Mouse (Mus musculus) embryonic facial prominence, embryonic 14.5 days (tissue): ENCODE data around the gene Eid3. TPM values are rescaled to one million over a fixed set of nuclear protein-coding genes. Genes with fewer than 3 reads are reported as not detected.

Source experiments
- ATAC-seq: fragments of 200-750 bp; cut with Nextera tagmentation; 2 replicates; pipeline ENCODE4 v1.8.0; 2017; ENCODE audit warnings: low read depth, moderate number of reproducible peaks, moderate TSS enrichment
- DNase-seq: peaks from one replicate; pipeline ENCODE4 v3.0.0-alpha.2; 2015; ENCODE audit warnings: low spot score
- H3K27ac ChIP-seq: fragments of 300-500 bp; sonication (generic); replicated peaks from 2 replicates; pipeline ENCODE4 v1.5.1; 2014; ENCODE audit warnings: low read depth, mild to moderate bottlenecking, low read length, moderate library complexity
- H3K27me3 ChIP-seq: fragments of 300-500 bp; sonication (generic); replicated peaks from 2 replicates; pipeline ENCODE4 v1.6.1; 2014; ENCODE audit warnings: low read length; ENCODE audit not compliant: control insufficient read depth, insufficient read depth
- H3K36me3 ChIP-seq: fragments of 300-500 bp; sonication (generic); 2 replicates; pipeline ENCODE4 v1.6.1; 2014; ENCODE audit warnings: low read length, mixed read lengths; ENCODE audit not compliant: control insufficient read depth, insufficient read depth
- H3K4me1 ChIP-seq: fragments of 300-500 bp; sonication (generic); 2 replicates; pipeline ENCODE4 v1.6.1; 2014; ENCODE audit warnings: antibody characterized with exemption, low read length; ENCODE audit not compliant: control insufficient read depth, insufficient read depth
- H3K4me2 ChIP-seq: fragments of 300-500 bp; sonication (generic); 2 replicates; pipeline ENCODE4 v1.6.1; 2014; ENCODE audit warnings: low read depth, mild to moderate bottlenecking, low read length, moderate library complexity, mixed read lengths
- H3K4me3 ChIP-seq: fragments of 300-500 bp; sonication (generic); 2 replicates; pipeline ENCODE4 v1.5.1; 2014; ENCODE audit warnings: low read depth, mild to moderate bottlenecking, low read length
- H3K9ac ChIP-seq: fragments of 300-500 bp; sonication (generic); 2 replicates; pipeline ENCODE4 v1.6.1; 2014; ENCODE audit warnings: low read depth, mild to moderate bottlenecking, low read length, moderate library complexity, mixed read lengths
- H3K9me3 ChIP-seq: fragments of 300-500 bp; sonication (generic); 2 replicates; pipeline ENCODE4 v1.6.1; 2016; ENCODE audit warnings: low read length; ENCODE audit not compliant: control insufficient read depth
- WGBS: fragments of 180-500 bp; shearing (Covaris S2); extraction: QIAGEN DNeasy Blood & Tissue Kit; methylation state at CpG from one replicate; pipeline ENCODE4 v1.1.7; 2014; 5-methylcytosine and 5-hydroxymethylcytosine counted together
- polyA plus RNA-seq: library from polyadenylated mRNA; unstranded; fragments of >200 nt; fragmentation: Nextera tagmentation; extraction: Ambion mirVana; gene quantifications from 2 replicates; pipeline ENCODE4 v1.2.1, GENCODE M21; 2014

The Eid3 gene
- polyA plus RNA-seq, 1 experiment from 2014 or later, result 0.81 TPM

- no peak for ATAC-seq
- H3K27me3 ChIP-seq, result no peaks in the 10 kb centered on the region
- H3K9me3 ChIP-seq, result no peaks in the 10 kb centered on the region
- DNase-seq, result no peak
- peaks cover 4% of the 10 kb centered on the region; the same call in 1 of the 2 replicates for H3K4me1 ChIP-seq
- H3K9ac ChIP-seq, result no peak overlapping the region
- H3K27ac ChIP-seq, result no peak overlapping the region
- no peak overlapping the region for H3K4me3 ChIP-seq
- H3K36me3 ChIP-seq, result peaks cover 89% of the 10 kb centered on the region
- no peak overlapping the region for H3K4me2 ChIP-seq
- 81% methylated on average over 9 of the region's 9 CpGs for WGBS
Measured at GRCm38 (mm10) chr10:82892442-82893055, 26.1 kb downstream of the Eid3 start.

- Histone ChIP-seq H3K4me2 (no peak overlapping the region), H3K27ac (no peak overlapping the region), H3K4me3 (no peak overlapping the region), H3K9me3 (no peaks in the 10 kb centered on the region), H3K9ac (no peak overlapping the region), H3K4me1 (peaks cover 4% of the 10 kb centered on the region; the same call in 1 of the 2 replicates), H3K36me3 (peaks cover 84% of the 10 kb centered on the region), H3K27me3 (no peaks in the 10 kb centered on the region)
- ATAC-seq (no peak), DNase-seq (no peak)
- WGBS, result 85% methylated on average over 18 of the region's 18 CpGs
Measured at GRCm38 (mm10) chr10:82893872-82894650, 27.6 kb downstream of the Eid3 start.

DNA sequence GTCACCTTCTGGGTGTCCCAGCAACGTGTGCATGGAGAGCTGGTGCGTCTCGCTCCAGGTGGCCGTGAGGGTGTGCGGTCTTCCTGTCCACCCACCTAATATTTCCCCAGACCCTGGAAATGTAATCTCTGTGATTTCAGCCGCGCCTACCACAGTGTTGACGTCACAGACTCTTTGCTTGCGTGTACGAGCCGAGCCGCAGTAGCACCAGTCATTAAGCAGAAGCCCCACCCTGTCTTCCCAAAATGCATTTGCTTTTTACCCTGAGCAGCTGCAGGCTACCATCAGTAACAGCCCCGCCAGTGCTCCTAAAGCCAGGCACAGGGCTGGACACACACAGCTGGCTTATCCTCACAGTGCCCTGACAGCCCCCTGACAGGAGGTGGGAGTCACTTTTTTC is 31.5 kb downstream of the Eid3 start:
- H3K27ac ChIP-seq, result no peak overlapping the region
- no peak overlapping the region for H3K4me2 ChIP-seq
- H3K9me3 ChIP-seq, result no peaks in the 10 kb centered on the region
- ATAC-seq (no peak), DNase-seq (no peak)
- H3K9ac ChIP-seq, result no peak overlapping the region
- 90% methylated on average over 9 of the region's 13 CpGs for WGBS
- H3K36me3 ChIP-seq, result peaks cover 51% of the 10 kb centered on the region
- no peaks in the 10 kb centered on the region for H3K4me1 ChIP-seq
- H3K4me3 ChIP-seq, result no peak overlapping the region
- H3K27me3 ChIP-seq, result no peaks in the 10 kb centered on the region

- Histone ChIP-seq H3K27ac (no peak overlapping the region), H3K9me3 (no peaks in the 10 kb centered on the region), H3K27me3 (no peaks in the 10 kb centered on the region), H3K4me3 (no peak overlapping the region), H3K9ac (no peak overlapping the region), H3K36me3 (peaks cover 42% of the 10 kb centered on the region), H3K4me1 (no peaks in the 10 kb centered on the region; the same call in 1 of the 2 replicates), H3K4me2 (no peak overlapping the region)
- DNase-seq (no peak), ATAC-seq (no peak)
- WGBS, result 50% methylated on average over 7 of the region's 7 CpGs
Measured at GRCm38 (mm10) chr10:82898893-82899292, 32.5 kb downstream of the Eid3 start.

GRCm38 (mm10) chr10:82899810-82900421 is 33.5 kb downstream of the Eid3 start:
- Histone ChIP-seq H3K27me3 (no peaks in the 10 kb centered on the region), H3K27ac (no peak overlapping the region), H3K4me1 (no peaks in the 10 kb centered on the region; the same call in 1 of the 2 replicates), H3K9ac (no peak overlapping the region), H3K4me2 (0 out of 2 replicates have a peak overlapping the region, but pooled peaks have one; percentile 10), H3K9me3 (no peaks in the 10 kb centered on the region), H3K4me3 (no peak overlapping the region), H3K36me3 (peaks cover 32% of the 10 kb centered on the region)
- ATAC-seq (no peak), DNase-seq (no peak)
- WGBS, result 44% methylated on average over 16 of the region's 16 CpGs

DNA sequence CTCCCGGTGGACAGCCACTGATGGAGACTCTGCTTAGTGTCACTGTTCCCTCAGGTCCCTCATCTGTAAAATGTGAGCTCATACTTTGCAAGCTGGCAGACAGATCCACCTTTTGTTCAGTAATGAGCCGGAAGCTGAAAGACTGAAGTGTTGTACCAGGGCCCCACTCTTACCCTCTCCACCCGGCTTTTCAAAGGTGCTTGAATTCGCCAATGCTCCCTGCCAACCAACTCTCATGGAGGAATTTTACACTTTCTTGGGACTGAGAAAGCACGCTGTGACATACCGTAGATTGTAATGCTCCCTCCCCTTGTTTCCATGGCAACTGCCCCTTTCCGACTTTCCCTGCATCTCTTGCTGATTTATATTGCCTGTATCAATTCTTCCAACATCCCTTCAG is 34.1 kb downstream of the Eid3 start:
- Histone ChIP-seq H3K27me3 (no peaks in the 10 kb centered on the region), H3K9ac (no peak overlapping the region), H3K9me3 (no peaks in the 10 kb centered on the region), H3K4me3 (no peak overlapping the region), H3K36me3 (peaks cover 27% of the 10 kb centered on the region), H3K4me2 (peak overlapping the region; percentile 10; the same call in 1 of the 2 replicates), H3K4me1 (no peaks in the 10 kb centered on the region; the same call in 1 of the 2 replicates), H3K27ac (no peak overlapping the region)
- 32% methylated on average over 7 of the region's 7 CpGs for WGBS
- DNase-seq, result peak; percentile 53
- ATAC-seq, result no peak

GRCm38 (mm10) chr10:82901436-82901835 is 35.0 kb downstream of the Eid3 start:
- H3K27me3 ChIP-seq, result no peaks in the 10 kb centered on the region
- DNase-seq (peak; percentile 87), ATAC-seq (peak; percentile 79)
- 2% methylated on average over 6 of the region's 7 CpGs for WGBS
- no peak overlapping the region for H3K9ac ChIP-seq
- H3K27ac ChIP-seq, result no peak overlapping the region
- H3K4me2 ChIP-seq, result no peak overlapping the region
- no peak overlapping the region for H3K4me3 ChIP-seq
- no peaks in the 10 kb centered on the region; the same call in 1 of the 2 replicates for H3K4me1 ChIP-seq
- no peaks in the 10 kb centered on the region for H3K9me3 ChIP-seq
- H3K36me3 ChIP-seq, result peaks cover 18% of the 10 kb centered on the region

GRCm38 (mm10) chr10:82908526-82908925 is 42.1 kb downstream of the Eid3 start:
- H3K4me2 ChIP-seq, result 0 out of 2 replicates have a peak overlapping the region, but pooled peaks have one; percentile 40
- no peaks in the 10 kb centered on the region for H3K27me3 ChIP-seq
- WGBS, result 60% methylated on average over 7 of the region's 7 CpGs
- no peaks in the 10 kb centered on the region for H3K9me3 ChIP-seq
- H3K36me3 ChIP-seq, result no peaks in the 10 kb centered on the region
- H3K9ac ChIP-seq, result no peak overlapping the region
- ATAC-seq (no peak), DNase-seq (no peak)
- H3K4me1 ChIP-seq, result no peaks in the 10 kb centered on the region
- no peak overlapping the region for H3K4me3 ChIP-seq
- no peak overlapping the region for H3K27ac ChIP-seq
